Comparison of ENCODE assay signal across 13 mouse cellular contexts in genomic region chr13:71507956-71508401, GRCm38 (mm10).
DNase-seq lines count a peak whose midpoint lies in the region; ATAC-seq and TF ChIP-seq lines count a peak whose summit lies in the region.
"Had no signal": no experiment of that assay in that cellular context is flagged by ENCODE, and none has a peak within 500 bp of the region (broad histone marks: within the 10 kb centered on the region; RNA-seq: fewer than 3 reads in every experiment).

No protein-coding gene starts in this region.

- H3K4me3 ChIP-seq in forebrain, embryonic 11.5 days (ENCODE audit: low read depth, low read length) = no peak overlapping the region
- H3K4me3 ChIP-seq in kidney, embryonic 14.5 days (ENCODE audit: low read length) = no peak overlapping the region
- no peak overlapping the region for H3K4me3 ChIP-seq in midbrain, embryonic 15.5 days
- no peak overlapping the region for H3K4me3 ChIP-seq in thymus, adult 2 months (ENCODE audit: control insufficient read depth, insufficient read depth, low read length)
- no peak overlapping the region for H3K4me3 ChIP-seq in lung, adult 2 months (replicated peaks; ENCODE audit: extremely low read depth, low read depth, low read length)
- H3K4me3 ChIP-seq: embryonic facial prominence, embryonic 13.5 days; limb, embryonic 15.5 days had no signal

- TF ChIP-seq POLR2A in thymus, adult 2 months (IDR thresholded peaks at IDR 0.05; ENCODE audit: control insufficient read depth, extremely low read depth, insufficient read depth, low read length, poor library complexity) = no peak
- TF ChIP-seq POLR2A in lung, adult 2 months (IDR thresholded peaks at IDR 0.05; ENCODE audit: borderline replicate concordance, extremely low read depth, low read depth, low read length) = no peak

- H3K4me1 ChIP-seq in forebrain, embryonic 11.5 days (replicated peaks; ENCODE audit: control insufficient read depth, insufficient read depth, low read length) = peaks cover 13% of the 10 kb centered on the region; the same call in 1 of the 2 replicates
- H3K4me1 ChIP-seq in kidney, embryonic 14.5 days (ENCODE audit: control insufficient read depth, insufficient read depth, low read length) = no peaks in the 10 kb centered on the region
- H3K4me1 ChIP-seq in midbrain, embryonic 15.5 days = peaks cover 14% of the 10 kb centered on the region; the same call in 1 of the 2 replicates
- H3K4me1 ChIP-seq in thymus, adult 2 months (replicated peaks; ENCODE audit: control insufficient read depth, insufficient read depth, low read length) = no peaks in the 10 kb centered on the region
- no peaks in the 10 kb centered on the region for H3K4me1 ChIP-seq in lung, adult 2 months (ENCODE audit: control insufficient read depth, insufficient read depth, low read length)

- H3K4me2 ChIP-seq in forebrain, embryonic 11.5 days (ENCODE audit: low read depth, low read length, severe bottlenecking) = peak overlapping the region; percentile 34; the same call in 1 of the 2 replicates
- H3K4me2 ChIP-seq in kidney, embryonic 14.5 days (replicated peaks; ENCODE audit: low read depth, low read length) = peak overlapping the region; percentile 25; the same call in 1 of the 2 replicates
- no peak overlapping the region; the same call in 1 of the 2 replicates for H3K4me2 ChIP-seq in midbrain, embryonic 15.5 days

- no peak overlapping the region for H3K9ac ChIP-seq in forebrain, embryonic 11.5 days (ENCODE audit: low read length)
- H3K9ac ChIP-seq in kidney, embryonic 14.5 days (ENCODE audit: low read depth, low read length) = no peak overlapping the region
- no peak overlapping the region for H3K9ac ChIP-seq in midbrain, embryonic 15.5 days
- H3K9ac ChIP-seq: embryonic facial prominence, embryonic 13.5 days; limb, embryonic 15.5 days had no signal

- peak; percentile 78 for ATAC-seq in forebrain, embryonic 11.5 days (replicated peaks; ENCODE audit: low FRiP score)
- ATAC-seq in kidney, embryonic 14.5 days (ENCODE audit: low FRiP score, low TSS enrichment) = peak; percentile 88; the same call in 1 of the 2 replicates
- peak; percentile 82 for ATAC-seq in midbrain, embryonic 15.5 days (replicated peaks)
- no peak for ATAC-seq in frontal cortex, adult (ENCODE audit: low TSS enrichment)

- TF ChIP-seq CTCF in thymus, adult 2 months (IDR thresholded peaks at IDR 0.05; ENCODE audit: borderline replicate concordance, control insufficient read depth, extremely low read depth, insufficient read depth, low read length, poor library complexity) = no peak
- TF ChIP-seq CTCF in lung, adult 2 months (IDR thresholded peaks at IDR 0.05; ENCODE audit: insufficient read depth, low read length) = no peak

- peak overlapping the region; percentile 32; the same call in 1 of the 2 replicates for H3K27ac ChIP-seq in forebrain, embryonic 11.5 days (ENCODE audit: low read depth, low read length)
- peak overlapping the region; percentile 25; the same call in 1 of the 2 replicates for H3K27ac ChIP-seq in kidney, embryonic 14.5 days (ENCODE audit: low read depth, low read length)
- H3K27ac ChIP-seq in midbrain, embryonic 15.5 days = no peak overlapping the region
- no peak overlapping the region for H3K27ac ChIP-seq in thymus, adult 2 months (ENCODE audit: control insufficient read depth, insufficient read depth, low read length)
- H3K27ac ChIP-seq: embryonic facial prominence, embryonic 13.5 days; limb, embryonic 15.5 days had no signal

- peak; percentile 13 for DNase-seq in layer of hippocampus, adult 9-11 months
- no peak for DNase-seq in layer of hippocampus, adult 18-20 months (ENCODE audit: low spot score in 2 of 2)
- DNase-seq in forebrain, embryonic 11.5 days (ENCODE audit: low spot score) = peak; percentile 65
- DNase-seq in thymus, adult 2 months = no peak
- no peak for DNase-seq in lung, adult 2 months
- DNase-seq: adrenal gland, adult 2 months; thymus, postnatal 25 days had no signal

- 4% methylated on average over 9 of the region's 9 CpGs for WGBS in forebrain, embryonic 11.5 days
- 11% methylated on average over 9 of the region's 9 CpGs for WGBS in kidney, embryonic 14.5 days
- WGBS in midbrain, embryonic 15.5 days = 10% methylated on average over 9 of the region's 9 CpGs
- WGBS in thymus, adult 2 months = 43% methylated on average over 9 of the region's 9 CpGs
- 17% methylated on average over 9 of the region's 9 CpGs for WGBS in lung, adult 2 months

- peaks cover 10% of the 10 kb centered on the region; the same call in 1 of the 2 replicates for H3K27me3 ChIP-seq in forebrain, embryonic 11.5 days (ENCODE audit: control insufficient read depth, insufficient read depth, low read length)
- peaks cover 6% of the 10 kb centered on the region; the same call in 1 of the 2 replicates for H3K27me3 ChIP-seq in kidney, embryonic 14.5 days (ENCODE audit: control insufficient read depth, insufficient read depth, low read length)
- H3K27me3 ChIP-seq in midbrain, embryonic 15.5 days (replicated peaks) = no peaks in the 10 kb centered on the region
- H3K27me3 ChIP-seq in thymus, adult 2 months (ENCODE audit: control insufficient read depth, insufficient read depth, low read length) = no peaks in the 10 kb centered on the region

- H3K9me3 ChIP-seq in forebrain, embryonic 11.5 days (ENCODE audit: control insufficient read depth, low read length) = no peaks in the 10 kb centered on the region
- H3K9me3 ChIP-seq in kidney, embryonic 14.5 days (ENCODE audit: control insufficient read depth, low read length) = no peaks in the 10 kb centered on the region
- H3K9me3 ChIP-seq in midbrain, embryonic 15.5 days = no peaks in the 10 kb centered on the region
- H3K9me3 ChIP-seq: embryonic facial prominence, embryonic 13.5 days; heart, embryonic 10.5 days; limb, embryonic 15.5 days had no signal

- no peaks in the 10 kb centered on the region for H3K36me3 ChIP-seq in forebrain, embryonic 11.5 days (ENCODE audit: control insufficient read depth, insufficient read depth, low read length)
- no peaks in the 10 kb centered on the region for H3K36me3 ChIP-seq in kidney, embryonic 14.5 days (ENCODE audit: control insufficient read depth, insufficient read depth, low read length)
- H3K36me3 ChIP-seq in midbrain, embryonic 15.5 days (replicated peaks) = no peaks in the 10 kb centered on the region
- H3K36me3 ChIP-seq in thymus, adult 2 months (ENCODE audit: control insufficient read depth, insufficient read depth, low read length) = no peaks in the 10 kb centered on the region
- H3K36me3 ChIP-seq: embryonic facial prominence, embryonic 13.5 days; heart, embryonic 10.5 days; limb, embryonic 15.5 days had no signal

Comparison
In these comparisons a context has a peak if more than half of its experiments do, and no peak if none do; other contexts are left out.
1. DNase-seq: peak in layer of hippocampus, adult 9-11 months (single experiment) and forebrain, embryonic 11.5 days (single experiment); none in layer of hippocampus, adult 18-20 months (0 of 2), thymus, adult 2 months (single experiment) and lung, adult 2 months (single experiment).
2. H3K27ac ChIP-seq: peak in forebrain, embryonic 11.5 days (single experiment) and kidney, embryonic 14.5 days (single experiment); none in midbrain, embryonic 15.5 days (single experiment) and thymus, adult 2 months (single experiment).